ENCODE assay signal across 19 mouse cellular contexts in the genomic region with DNA sequence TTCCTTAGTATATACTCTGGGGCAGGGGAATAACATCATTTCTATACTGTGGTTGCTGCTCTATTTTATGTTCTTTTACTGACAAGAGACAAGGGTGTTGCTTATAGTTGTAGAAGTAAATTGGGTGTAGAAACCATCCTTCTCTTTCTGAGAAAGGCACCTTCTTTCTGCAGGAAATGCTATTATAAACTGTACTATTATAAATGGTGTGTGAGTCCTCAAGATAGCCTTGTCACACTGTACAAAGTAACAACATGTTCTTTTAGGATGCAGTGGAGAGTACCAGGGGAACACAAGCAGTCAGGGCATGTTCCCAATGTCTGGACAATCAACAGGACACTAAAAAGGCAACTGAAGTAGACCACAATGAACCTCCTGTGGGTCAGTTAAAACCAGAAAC.
DNase-seq lines count a peak whose midpoint lies in the region; ATAC-seq and TF ChIP-seq lines count a peak whose summit lies in the region.
"Had no signal": no experiment of that assay in that cellular context is flagged by ENCODE, and none has a peak within 500 bp of the region (broad histone marks: within the 10 kb centered on the region; RNA-seq: fewer than 3 reads in every experiment).

No protein-coding gene starts in this region.

- no peaks in the 10 kb centered on the region for H3K36me3 ChIP-seq in lung, embryonic 15.5 days
- no peaks in the 10 kb centered on the region for H3K36me3 ChIP-seq in lung, postnatal 0 days (ENCODE audit: insufficient read depth, low read length)
- H3K36me3 ChIP-seq: embryonic facial prominence, embryonic 10.5 days; embryonic facial prominence, embryonic 12.5 days; forebrain, embryonic 15.5 days had no signal

- H3K27me3 ChIP-seq in lung, embryonic 15.5 days = no peaks in the 10 kb centered on the region
- H3K27me3 ChIP-seq in lung, postnatal 0 days (replicated peaks; ENCODE audit: insufficient read depth, low read length) = no peaks in the 10 kb centered on the region
- H3K27me3 ChIP-seq: embryonic facial prominence, embryonic 12.5 days; forebrain, embryonic 13.5 days; forebrain, embryonic 15.5 days had no signal

- H3K9me3 ChIP-seq in lung, embryonic 15.5 days = no peaks in the 10 kb centered on the region
- H3K9me3 ChIP-seq in lung, postnatal 0 days (ENCODE audit: low read length) = no peaks in the 10 kb centered on the region
- H3K9me3 ChIP-seq: embryonic facial prominence, embryonic 10.5 days; embryonic facial prominence, embryonic 12.5 days; forebrain, embryonic 13.5 days; forebrain, embryonic 15.5 days had no signal

- H3K4me1 ChIP-seq in lung, embryonic 15.5 days = no peaks in the 10 kb centered on the region
- no peaks in the 10 kb centered on the region for H3K4me1 ChIP-seq in lung, postnatal 0 days (ENCODE audit: insufficient read depth, low read depth, low read length)
- H3K4me1 ChIP-seq: embryonic facial prominence, embryonic 10.5 days; embryonic facial prominence, embryonic 12.5 days; forebrain, embryonic 13.5 days; forebrain, embryonic 15.5 days had no signal

- no peak overlapping the region for H3K27ac ChIP-seq in lung, embryonic 15.5 days
- no peak overlapping the region for H3K27ac ChIP-seq in lung, postnatal 0 days (ENCODE audit: low read length)
- H3K27ac ChIP-seq: embryonic facial prominence, embryonic 10.5 days; embryonic facial prominence, embryonic 12.5 days; forebrain, embryonic 13.5 days; forebrain, embryonic 15.5 days had no signal

- peak; percentile 62; the same call in 1 of the 2 replicates for ATAC-seq in lung, embryonic 15.5 days (ENCODE audit: borderline replicate concordance, extremely low read depth, low FRiP score, low TSS enrichment)
- ATAC-seq in lung, postnatal 0 days = peak; percentile 71
- ATAC-seq: activated CD4-positive, CD25-positive, alpha-beta regulatory T cell, adult 4 months; forebrain, embryonic 13.5 days; forebrain, embryonic 15.5 days had no signal

- TF ChIP-seq CTCF in lung, postnatal 0 days (IDR thresholded peaks at IDR 0.05) = no peak

- no peak overlapping the region for H3K4me2 ChIP-seq in lung, embryonic 15.5 days
- no peak overlapping the region for H3K4me2 ChIP-seq in lung, postnatal 0 days (replicated peaks; ENCODE audit: low read depth, low read length)
- H3K4me2 ChIP-seq: embryonic facial prominence, embryonic 12.5 days; forebrain, embryonic 13.5 days; forebrain, embryonic 15.5 days had no signal

- H3K9ac ChIP-seq in lung, embryonic 15.5 days = no peak overlapping the region
- no peak overlapping the region for H3K9ac ChIP-seq in lung, postnatal 0 days (replicated peaks; ENCODE audit: low read depth)
- H3K9ac ChIP-seq: embryonic facial prominence, embryonic 12.5 days; forebrain, embryonic 13.5 days; forebrain, embryonic 15.5 days had no signal

- H3K4me3 ChIP-seq in lung, embryonic 15.5 days = no peak overlapping the region
- H3K4me3 ChIP-seq in lung, postnatal 0 days (ENCODE audit: low read depth, low read length) = no peak overlapping the region
- H3K4me3 ChIP-seq: embryonic facial prominence, embryonic 10.5 days; embryonic facial prominence, embryonic 12.5 days; forebrain, embryonic 13.5 days; forebrain, embryonic 15.5 days had no signal

- DNase-seq in lung, postnatal 25 days (ENCODE audit: low spot score) = no peak
- DNase-seq in lung, postnatal 0 days (ENCODE audit: low spot score) = peak; percentile 14
- DNase-seq in lung, postnatal 14 days = no peak
- peak; percentile 31 for DNase-seq in lung, postnatal 36 days
- no peak for DNase-seq in T-cell, adult 2 months (ENCODE audit: low spot score)
- DNase-seq: adrenal gland, adult 8-10 months; adrenal gland, postnatal 14 days; adrenal gland, postnatal 36 days; cerebellum, adult 11-12 months; cerebellum, adult 2 months; cerebellum, adult 9-10 months; cerebellum, postnatal 10 days; cerebellum, postnatal 25 days had no signal

- peak; percentile 79 for TF ChIP-seq EP300 in lung, postnatal 0 days (IDR thresholded peaks at IDR 0.05)

Comparison
In these comparisons a context has a peak if more than half of its experiments do, and no peak if none do; other contexts are left out.
1. DNase-seq: peak in lung, postnatal 0 days (single experiment) and lung, postnatal 36 days (single experiment); none in lung, postnatal 25 days (single experiment), lung, postnatal 14 days (single experiment) and T-cell, adult 2 months (single experiment).